Mouse (Mus musculus) lung, embryonic 16.5 days (tissue): ENCODE measurements around the gene Stx1a. TPM values are rescaled to one million over a fixed set of nuclear protein-coding genes. Genes with fewer than 3 reads are reported as not detected.
A peak's percentile ranks its signal among the peaks of the same experiment; 100 is the strongest.

ENCODE experiments used
- ATAC-seq: fragments of 200-750 bp; cut with Nextera tagmentation; 2 replicates; pipeline ENCODE4 v1.8.0; 2017; ENCODE audit warnings: low read depth, mild to moderate bottlenecking, moderate library complexity
- H3K27ac ChIP-seq: fragments of 300-500 bp; sonication (generic); 2 replicates; pipeline ENCODE4 v1.5.1; 2014; ENCODE audit warnings: mild to moderate bottlenecking, control low read depth, low read length
- H3K27me3 ChIP-seq: fragments of 300-500 bp; sonication (generic); 2 replicates; pipeline ENCODE4 v1.6.1; 2014; ENCODE audit warnings: low read depth, low read length, mixed read lengths; ENCODE audit not compliant: control insufficient read depth, insufficient read depth
- H3K36me3 ChIP-seq: fragments of 300-500 bp; sonication (generic); 2 replicates; pipeline ENCODE4 v1.6.1; 2014; ENCODE audit warnings: low read length; ENCODE audit not compliant: control insufficient read depth, insufficient read depth
- H3K4me1 ChIP-seq: fragments of 300-500 bp; sonication (generic); replicated peaks from 2 replicates; pipeline ENCODE4 v1.6.1; 2014; ENCODE audit warnings: low read length, mixed read lengths; ENCODE audit not compliant: control insufficient read depth, insufficient read depth
- H3K4me2 ChIP-seq: fragments of 300-500 bp; sonication (generic); 2 replicates; pipeline ENCODE4 v1.6.1; 2014; ENCODE audit warnings: low read depth, low read length, control low read depth
- H3K4me3 ChIP-seq: fragments of 300-500 bp; sonication (generic); 2 replicates; pipeline ENCODE4 v1.5.1; 2014; ENCODE audit warnings: mild to moderate bottlenecking, low read length, control low read depth
- H3K9ac ChIP-seq: fragments of 300-500 bp; sonication (generic); 2 replicates; pipeline ENCODE4 v1.6.1; 2014; ENCODE audit warnings: low read length, control low read depth
- H3K9me3 ChIP-seq: fragments of 300-500 bp; sonication (generic); 2 replicates; pipeline ENCODE4 v1.6.1; 2016; ENCODE audit warnings: low read length; ENCODE audit not compliant: control insufficient read depth
- WGBS: fragments of 180-500 bp; shearing (Covaris S2); extraction: QIAGEN DNeasy Blood & Tissue Kit; methylation state at CpG from one replicate; pipeline ENCODE4 v1.1.7; 2014; 5-methylcytosine and 5-hydroxymethylcytosine counted together
- polyA plus RNA-seq: library from polyadenylated mRNA; unstranded; fragments of >200 nt; fragmentation: Nextera tagmentation; extraction: Ambion mirVana; gene quantifications from 2 replicates; pipeline ENCODE4 v1.2.1, GENCODE M21; 2015

Gene Stx1a
- polyA plus RNA-seq, 1 experiment from 2014 or later: 11.8 TPM

GRCm38 (mm10) chr5:135011809-135012613 lies 11.3 kb upstream of the Stx1a start:
- 30% methylated on average over 26 of the region's 26 CpGs for WGBS

DNA sequence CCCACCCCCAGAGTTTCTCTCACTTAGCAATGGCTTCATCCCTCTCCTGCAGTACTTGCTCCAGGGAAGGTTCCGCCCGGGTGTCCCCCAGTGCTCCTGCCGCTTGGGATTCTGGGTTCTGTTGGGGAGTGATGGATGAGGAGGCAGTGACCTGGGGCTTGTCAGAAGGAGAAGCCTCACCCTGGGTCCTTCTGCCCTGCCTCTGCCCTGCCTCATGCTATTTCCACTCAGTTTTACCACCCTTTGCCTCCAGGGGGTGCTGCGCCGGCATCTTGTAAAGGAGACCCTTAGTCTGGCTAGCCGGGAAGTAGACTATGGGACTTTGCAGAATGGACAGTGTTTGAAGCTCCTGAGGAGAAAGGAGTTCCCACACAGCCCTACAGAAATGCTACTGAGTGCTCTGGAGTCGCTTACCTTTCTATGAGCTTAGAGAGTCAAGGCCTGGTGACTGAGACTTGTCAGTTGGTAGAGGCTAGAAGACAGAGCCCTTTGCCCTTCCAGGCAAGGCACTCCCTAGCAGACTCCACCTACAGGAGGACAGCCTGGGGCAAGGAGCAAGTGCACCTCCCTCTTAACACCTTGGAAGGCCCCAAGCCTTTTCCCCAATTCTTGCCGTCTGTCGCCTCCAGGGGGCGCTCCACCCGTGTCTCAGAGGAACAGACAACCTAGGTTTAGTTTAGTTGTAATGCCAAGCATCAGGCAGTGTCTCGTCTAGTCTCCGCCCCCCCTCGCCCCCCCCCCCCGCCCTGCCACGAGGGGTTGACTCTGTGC lies 10.4 kb upstream of the Stx1a start:
- Histone ChIP-seq H3K27me3 (no peaks in the 10 kb centered on the region), H3K36me3 (no peaks in the 10 kb centered on the region), H3K9me3 (no peaks in the 10 kb centered on the region), H3K4me3 (peak overlapping the region; percentile 28), H3K4me2 (peak overlapping the region; percentile 45), H3K27ac (peak overlapping the region; percentile 41), H3K4me1 (peaks cover 22% of the 10 kb centered on the region), H3K9ac (peak overlapping the region; percentile 33)
- 7% methylated on average over 14 of the region's 16 CpGs for WGBS
- no peak for ATAC-seq

More at GRCm38 (mm10) chr5:135011809-135012613, 11.3 kb upstream of the Stx1a start:
- Histone ChIP-seq H3K4me3 (peak overlapping the region; percentile 28), H3K4me2 (peak overlapping the region; percentile 45), H3K4me1 (peaks cover 22% of the 10 kb centered on the region), H3K36me3 (no peaks in the 10 kb centered on the region), H3K9me3 (no peaks in the 10 kb centered on the region), H3K27ac (peak overlapping the region; percentile 41; the same call in 1 of the 2 replicates), H3K27me3 (no peaks in the 10 kb centered on the region), H3K9ac (peak overlapping the region; percentile 33)
- ATAC-seq: no peak

DNA sequence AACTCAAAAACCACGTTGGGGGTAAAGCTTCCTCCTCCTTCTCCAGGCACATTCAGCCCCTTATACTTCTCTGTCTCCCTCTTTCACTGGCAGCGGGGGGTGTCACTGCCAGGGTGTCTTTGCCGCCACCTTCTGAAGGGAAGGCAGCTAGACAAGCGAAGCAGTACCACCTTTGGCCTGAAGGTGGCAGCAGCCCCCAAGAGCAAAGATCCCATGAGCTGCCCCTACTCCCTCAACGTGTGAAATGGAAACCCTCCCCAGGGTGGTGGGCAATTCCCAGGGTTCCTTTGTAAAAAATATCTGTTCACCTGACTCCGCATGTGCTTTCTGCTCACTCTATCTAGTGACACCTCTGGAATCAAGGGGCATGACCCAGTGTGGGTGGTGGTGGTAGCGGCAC lies 7.8 kb upstream of the Stx1a start:
- ATAC-seq: peak; percentile 27
- H3K27me3 ChIP-seq: no peaks in the 10 kb centered on the region
- 14% methylated on average over 7 of the region's 7 CpGs for WGBS
- H3K9ac ChIP-seq: no peak overlapping the region
- H3K36me3 ChIP-seq: no peaks in the 10 kb centered on the region
- H3K4me1 ChIP-seq: peaks cover 20% of the 10 kb centered on the region
- H3K27ac ChIP-seq: no peak overlapping the region
- H3K4me3 ChIP-seq: no peak overlapping the region
- no peak overlapping the region for H3K4me2 ChIP-seq
- no peaks in the 10 kb centered on the region for H3K9me3 ChIP-seq

GRCm38 (mm10) chr5:135016224-135016759 lies 7.0 kb upstream of the Stx1a start:
- peaks cover 20% of the 10 kb centered on the region for H3K4me1 ChIP-seq
- H3K4me2 ChIP-seq: no peak overlapping the region
- no peak overlapping the region for H3K4me3 ChIP-seq
- no peaks in the 10 kb centered on the region for H3K9me3 ChIP-seq
- no peak for ATAC-seq
- no peak overlapping the region for H3K27ac ChIP-seq
- no peaks in the 10 kb centered on the region for H3K36me3 ChIP-seq
- no peak overlapping the region for H3K9ac ChIP-seq
- 32% methylated on average over 4 of the region's 4 CpGs for WGBS
- no peaks in the 10 kb centered on the region for H3K27me3 ChIP-seq

DNA sequence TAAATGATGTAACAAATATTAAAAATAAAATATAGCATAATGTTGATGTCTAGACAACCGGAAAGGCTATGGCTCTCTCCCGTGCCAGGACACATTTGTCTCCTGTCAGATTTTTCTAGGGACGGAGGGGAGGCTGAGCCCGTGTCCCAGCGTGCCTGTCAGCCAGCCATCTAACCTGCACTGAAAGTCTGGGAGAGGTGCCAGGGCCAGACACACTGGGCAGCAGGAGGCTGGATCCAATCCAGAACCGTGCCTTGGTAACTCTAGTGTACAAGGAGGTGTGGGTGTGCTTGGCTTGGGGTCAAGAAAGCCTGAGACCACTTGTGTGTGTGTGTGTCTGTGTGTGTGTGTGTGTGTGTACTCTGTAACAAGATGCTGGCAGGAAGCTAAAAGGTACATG lies 1.5 kb upstream of the Stx1a start:
- peaks cover 45% of the 10 kb centered on the region for H3K4me1 ChIP-seq
- WGBS: 9% methylated on average over 6 of the region's 6 CpGs
- H3K27ac ChIP-seq: peak overlapping the region; percentile 79
- H3K36me3 ChIP-seq: no peaks in the 10 kb centered on the region
- no peak overlapping the region for H3K9ac ChIP-seq
- ATAC-seq: peak; percentile 67
- H3K4me2 ChIP-seq: no peak overlapping the region
- no peaks in the 10 kb centered on the region for H3K9me3 ChIP-seq
- no peaks in the 10 kb centered on the region for H3K27me3 ChIP-seq
- no peak overlapping the region for H3K4me3 ChIP-seq

DNA sequence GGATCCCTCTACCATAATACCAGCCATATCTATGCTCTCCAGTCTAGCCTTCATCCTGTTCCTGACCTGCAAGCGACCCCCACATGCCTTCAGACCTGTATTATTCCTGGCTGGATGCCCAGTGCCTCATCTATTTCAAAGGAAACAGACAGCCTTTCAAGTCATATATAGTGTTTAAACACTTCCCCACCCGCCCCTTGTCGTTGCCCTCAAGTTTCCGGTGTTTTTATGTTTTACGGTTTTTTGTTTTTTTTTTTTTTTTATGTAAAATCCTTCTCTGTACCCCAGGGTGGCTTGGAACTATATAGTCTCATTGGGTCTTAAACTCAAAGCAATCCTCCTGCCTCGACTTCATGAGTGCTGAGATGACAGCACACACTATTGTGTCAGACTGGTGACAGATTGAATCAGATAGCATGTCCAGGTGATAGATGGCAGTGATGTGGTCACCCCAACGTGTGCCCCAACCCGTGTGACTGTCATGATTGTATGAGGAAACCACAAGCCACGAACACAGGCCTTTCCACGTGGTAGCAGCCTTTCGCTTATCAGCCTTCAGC lies 1.5 kb downstream of the Stx1a start:
- H3K4me3 ChIP-seq: peak overlapping the region; percentile 67
- H3K27me3 ChIP-seq: no peaks in the 10 kb centered on the region
- no peaks in the 10 kb centered on the region for H3K36me3 ChIP-seq
- no peaks in the 10 kb centered on the region for H3K9me3 ChIP-seq
- H3K4me1 ChIP-seq: peaks cover 57% of the 10 kb centered on the region
- 13% methylated on average over 11 of the region's 11 CpGs for WGBS
- H3K27ac ChIP-seq: 0 out of 2 replicates have a peak overlapping the region, but pooled peaks have one; percentile 29
- H3K9ac ChIP-seq: peak overlapping the region; percentile 78
- H3K4me2 ChIP-seq: peak overlapping the region; percentile 95
- no peak for ATAC-seq

- 3% methylated on average over 7 of the region's 7 CpGs for WGBS
- H3K9me3 ChIP-seq: no peaks in the 10 kb centered on the region
- no peaks in the 10 kb centered on the region for H3K36me3 ChIP-seq
- H3K4me2 ChIP-seq: peak overlapping the region; percentile 95; the same call in 1 of the 2 replicates
- no peak overlapping the region for H3K4me3 ChIP-seq
- H3K4me1 ChIP-seq: peaks cover 57% of the 10 kb centered on the region
- H3K27ac ChIP-seq: no peak overlapping the region
- ATAC-seq: no peak
- no peaks in the 10 kb centered on the region for H3K27me3 ChIP-seq
- no peak overlapping the region for H3K9ac ChIP-seq
These were observed 2.6 kb downstream of the Stx1a start for GRCm38 (mm10) chr5:135025899-135026298.

- peak; percentile 46; the same call in 1 of the 2 replicates for ATAC-seq
These were observed 5.9 kb downstream of the Stx1a start for GRCm38 (mm10) chr5:135029007-135029854.

More at GRCm38 (mm10) chr5:135029007-135029854, 5.9 kb downstream of the Stx1a start:
- peaks cover under 1% of the 10 kb centered on the region; the same call in 1 of the 2 replicates for H3K9me3 ChIP-seq
- WGBS: 29% methylated on average over 18 of the region's 18 CpGs
- H3K4me1 ChIP-seq: peaks cover 32% of the 10 kb centered on the region
- no peaks in the 10 kb centered on the region for H3K27me3 ChIP-seq
- H3K4me2 ChIP-seq: peak overlapping the region; percentile 34
- H3K27ac ChIP-seq: no peak overlapping the region
- peak overlapping the region; percentile 24; the same call in 1 of the 2 replicates for H3K9ac ChIP-seq
- H3K36me3 ChIP-seq: no peaks in the 10 kb centered on the region
- H3K4me3 ChIP-seq: peak overlapping the region; percentile 11; the same call in 1 of the 2 replicates
